Mouse (Mus musculus): Measurements from ENCODE around the gene Sox21. TPM values are rescaled to one million over a fixed set of nuclear protein-coding genes. Genes with fewer than 3 reads are reported as not detected.

Gene Sox21
- polyA plus RNA-seq, 1 experiment from 2014 or later, result 8.0 TPM

GRCm38 (mm10) chr14:118207347-118207746, 29.5 kb downstream of the Sox21 start:
- Histone ChIP-seq H3K4me3 (ENCODE audit: low read depth, low read length) (no peak overlapping the region), H3K27me3 (ENCODE audit: control insufficient read depth, insufficient read depth, low read depth, low read length) (0 out of 2 replicates have a peak, but pooled peaks cover 2% of the 10 kb centered on the region), H3K9me3 (replicated peaks; ENCODE audit: control insufficient read depth, low read length, poor library complexity, severe bottlenecking) (0 out of 2 replicates have a peak, but pooled peaks cover 2% of the 10 kb centered on the region), H3K27ac (ENCODE audit: low read length) (no peak overlapping the region), H3K4me1 (ENCODE audit: control insufficient read depth, insufficient read depth, low read length) (no peaks in the 10 kb centered on the region), H3K36me3 (ENCODE audit: control insufficient read depth, insufficient read depth, low read length) (no peaks in the 10 kb centered on the region), H3K4me2 (ENCODE audit: low read length) (no peak overlapping the region), H3K9ac (ENCODE audit: low read depth, low read length) (no peak overlapping the region)
- WGBS, result 88% methylated on average over 3 of the region's 3 CpGs
- no peak for ATAC-seq

GRCm38 (mm10) chr14:118203031-118203430, 33.8 kb downstream of the Sox21 start:
- WGBS, result 87% methylated on average over 7 of the region's 7 CpGs
- no peak overlapping the region for H3K4me2 ChIP-seq (ENCODE audit: low read length)
- H3K4me3 ChIP-seq (ENCODE audit: low read depth, low read length), result no peak overlapping the region
- no peaks in the 10 kb centered on the region for H3K36me3 ChIP-seq (ENCODE audit: control insufficient read depth, insufficient read depth, low read length)
- H3K27ac ChIP-seq (ENCODE audit: low read length), result no peak overlapping the region
- H3K4me1 ChIP-seq (ENCODE audit: control insufficient read depth, insufficient read depth, low read length), result no peaks in the 10 kb centered on the region
- H3K9me3 ChIP-seq (replicated peaks; ENCODE audit: control insufficient read depth, low read length, poor library complexity, severe bottlenecking), result 0 out of 2 replicates have a peak, but pooled peaks cover 2% of the 10 kb centered on the region
- H3K9ac ChIP-seq (ENCODE audit: low read depth, low read length), result no peak overlapping the region
- no peaks in the 10 kb centered on the region for H3K27me3 ChIP-seq (ENCODE audit: control insufficient read depth, insufficient read depth, low read depth, low read length)
- ATAC-seq, result no peak

- H3K36me3 ChIP-seq (ENCODE audit: control insufficient read depth, insufficient read depth, low read length), result no peaks in the 10 kb centered on the region
- no peaks in the 10 kb centered on the region for H3K4me1 ChIP-seq (ENCODE audit: control insufficient read depth, insufficient read depth, low read length)
- 0 out of 2 replicates have a peak, but pooled peaks cover 2% of the 10 kb centered on the region for H3K9me3 ChIP-seq (replicated peaks; ENCODE audit: control insufficient read depth, low read length, poor library complexity, severe bottlenecking)
- no peak overlapping the region for H3K9ac ChIP-seq (ENCODE audit: low read depth, low read length)
- no peak overlapping the region for H3K4me3 ChIP-seq (ENCODE audit: low read depth, low read length)
- 89% methylated on average over 5 of the region's 5 CpGs for WGBS
- no peak for ATAC-seq
- no peak overlapping the region for H3K4me2 ChIP-seq (ENCODE audit: low read length)
- H3K27ac ChIP-seq (ENCODE audit: low read length), result no peak overlapping the region
- H3K27me3 ChIP-seq (ENCODE audit: control insufficient read depth, insufficient read depth, low read depth, low read length), result no peaks in the 10 kb centered on the region
Observed at GRCm38 (mm10) chr14:118202006-118202405, 34.8 kb downstream of the Sox21 start.

- Histone ChIP-seq H3K9ac (ENCODE audit: low read depth, low read length) (no peak overlapping the region), H3K4me1 (ENCODE audit: control insufficient read depth, insufficient read depth, low read length) (no peaks in the 10 kb centered on the region), H3K4me3 (ENCODE audit: low read depth, low read length) (no peak overlapping the region), H3K36me3 (ENCODE audit: control insufficient read depth, insufficient read depth, low read length) (no peaks in the 10 kb centered on the region), H3K27me3 (ENCODE audit: control insufficient read depth, insufficient read depth, low read depth, low read length) (peaks cover 1% of the 10 kb centered on the region), H3K9me3 (replicated peaks; ENCODE audit: control insufficient read depth, low read length, poor library complexity, severe bottlenecking) (0 out of 2 replicates have a peak, but pooled peaks cover 2% of the 10 kb centered on the region), H3K27ac (ENCODE audit: low read length) (no peak overlapping the region), H3K4me2 (ENCODE audit: low read length) (no peak overlapping the region)
- WGBS, result 93% methylated on average over 3 of the region's 3 CpGs
- ATAC-seq, result no peak
Observed at GRCm38 (mm10) chr14:118200731-118201130, 36.1 kb downstream of the Sox21 start.

- Histone ChIP-seq H3K9me3 (replicated peaks; ENCODE audit: control insufficient read depth, low read length, poor library complexity, severe bottlenecking) (no peaks in the 10 kb centered on the region), H3K36me3 (ENCODE audit: control insufficient read depth, insufficient read depth, low read length) (no peaks in the 10 kb centered on the region), H3K27me3 (ENCODE audit: control insufficient read depth, insufficient read depth, low read depth, low read length) (peaks cover 13% of the 10 kb centered on the region), H3K9ac (ENCODE audit: low read depth, low read length) (no peak overlapping the region), H3K4me3 (ENCODE audit: low read depth, low read length) (no peak overlapping the region), H3K4me2 (ENCODE audit: low read length) (no peak overlapping the region), H3K4me1 (ENCODE audit: control insufficient read depth, insufficient read depth, low read length) (peaks cover 11% of the 10 kb centered on the region), H3K27ac (ENCODE audit: low read length) (no peak overlapping the region)
- no peak for ATAC-seq
- WGBS, result 64% methylated on average over 12 of the region's 12 CpGs
Observed at GRCm38 (mm10) chr14:118197063-118197462, 39.8 kb downstream of the Sox21 start.

- Histone ChIP-seq H3K9ac (ENCODE audit: low read depth, low read length) (no peak overlapping the region), H3K4me2 (ENCODE audit: low read length) (peak overlapping the region; percentile 43), H3K4me3 (ENCODE audit: low read depth, low read length) (no peak overlapping the region), H3K27ac (ENCODE audit: low read length) (no peak overlapping the region), H3K9me3 (replicated peaks; ENCODE audit: control insufficient read depth, low read length, poor library complexity, severe bottlenecking) (no peaks in the 10 kb centered on the region), H3K36me3 (ENCODE audit: control insufficient read depth, insufficient read depth, low read length) (no peaks in the 10 kb centered on the region), H3K27me3 (ENCODE audit: control insufficient read depth, insufficient read depth, low read depth, low read length) (peaks cover 13% of the 10 kb centered on the region), H3K4me1 (ENCODE audit: control insufficient read depth, insufficient read depth, low read length) (peaks cover 11% of the 10 kb centered on the region)
- WGBS, result 22% methylated on average over 13 of the region's 13 CpGs
- peak; percentile 81 for ATAC-seq
Observed at GRCm38 (mm10) chr14:118194219-118194914, 42.5 kb downstream of the Sox21 start.

- Histone ChIP-seq H3K36me3 (ENCODE audit: control insufficient read depth, insufficient read depth, low read length) (no peaks in the 10 kb centered on the region), H3K27me3 (ENCODE audit: control insufficient read depth, insufficient read depth, low read depth, low read length) (peaks cover 13% of the 10 kb centered on the region), H3K9me3 (replicated peaks; ENCODE audit: control insufficient read depth, low read length, poor library complexity, severe bottlenecking) (no peaks in the 10 kb centered on the region), H3K4me2 (ENCODE audit: low read length) (peak overlapping the region; percentile 27), H3K4me1 (ENCODE audit: control insufficient read depth, insufficient read depth, low read length) (peaks cover 11% of the 10 kb centered on the region), H3K4me3 (ENCODE audit: low read depth, low read length) (no peak overlapping the region), H3K27ac (ENCODE audit: low read length) (no peak overlapping the region), H3K9ac (ENCODE audit: low read depth, low read length) (no peak overlapping the region)
- WGBS, result 21% methylated on average over 10 of the region's 10 CpGs
- ATAC-seq, result no peak
Observed at GRCm38 (mm10) chr14:118193663-118194062, 43.2 kb downstream of the Sox21 start.

- ATAC-seq, result no peak
- Histone ChIP-seq H3K9me3 (replicated peaks; ENCODE audit: control insufficient read depth, low read length, poor library complexity, severe bottlenecking) (no peaks in the 10 kb centered on the region), H3K4me1 (ENCODE audit: control insufficient read depth, insufficient read depth, low read length) (peaks cover 11% of the 10 kb centered on the region), H3K4me3 (ENCODE audit: low read depth, low read length) (no peak overlapping the region), H3K4me2 (ENCODE audit: low read length) (peak overlapping the region; percentile 27; the same call in 1 of the 2 replicates), H3K27me3 (ENCODE audit: control insufficient read depth, insufficient read depth, low read depth, low read length) (peaks cover 13% of the 10 kb centered on the region), H3K27ac (ENCODE audit: low read length) (no peak overlapping the region; the same call in 1 of the 2 replicates), H3K9ac (ENCODE audit: low read depth, low read length) (no peak overlapping the region), H3K36me3 (ENCODE audit: control insufficient read depth, insufficient read depth, low read length) (no peaks in the 10 kb centered on the region)
- WGBS, result 22% methylated on average over 10 of the region's 10 CpGs
Observed at GRCm38 (mm10) chr14:118193001-118193628, 43.7 kb downstream of the Sox21 start.

GRCm38 (mm10) chr14:118191442-118191841, 45.4 kb downstream of the Sox21 start:
- no peaks in the 10 kb centered on the region for H3K36me3 ChIP-seq (ENCODE audit: control insufficient read depth, insufficient read depth, low read length)
- H3K4me1 ChIP-seq (ENCODE audit: control insufficient read depth, insufficient read depth, low read length), result peaks cover 11% of the 10 kb centered on the region
- H3K4me2 ChIP-seq (ENCODE audit: low read length), result no peak overlapping the region
- WGBS, result 80% methylated on average over 9 of the region's 9 CpGs
- H3K9me3 ChIP-seq (replicated peaks; ENCODE audit: control insufficient read depth, low read length, poor library complexity, severe bottlenecking), result no peaks in the 10 kb centered on the region
- H3K27me3 ChIP-seq (ENCODE audit: control insufficient read depth, insufficient read depth, low read depth, low read length), result peaks cover 13% of the 10 kb centered on the region
- no peak overlapping the region for H3K27ac ChIP-seq (ENCODE audit: low read length)
- ATAC-seq, result no peak
- no peak overlapping the region for H3K4me3 ChIP-seq (ENCODE audit: low read depth, low read length)
- H3K9ac ChIP-seq (ENCODE audit: low read depth, low read length), result no peak overlapping the region

All from midbrain, embryonic 16.5 days (tissue).